Mouse (Mus musculus) liver, embryonic 12.5 days (tissue): ENCODE measurements around the gene Zfp384. TPM values are rescaled to one million over a fixed set of nuclear protein-coding genes. Genes with fewer than 3 reads are reported as not detected.
A peak's percentile ranks its signal among the peaks of the same experiment; 100 is the strongest.
"Not testable (repeated sequence)": the region's sequence is repeated elsewhere in the genome, so short reads cannot be mapped to it uniquely, and the experiment has no call there.

Experiments used
- ATAC-seq: fragments of 200-750 bp; cut with Nextera tagmentation; 2 replicates; pipeline ENCODE4 v1.8.0; 2017; ENCODE audit warnings: moderate number of reproducible peaks, mild to moderate bottlenecking, moderate library complexity
- H3K27ac ChIP-seq: fragments of 300-500 bp; sonication (generic); 2 replicates; pipeline ENCODE4 v1.5.1; 2016; ENCODE audit warnings: mild to moderate bottlenecking
- H3K27me3 ChIP-seq: fragments of 300-500 bp; sonication (generic); replicated peaks from 2 replicates; pipeline ENCODE4 v1.6.1; 2016; ENCODE audit warnings: mild to moderate bottlenecking, moderate library complexity
- H3K36me3 ChIP-seq: fragments of 300-500 bp; sonication (generic); 2 replicates; pipeline ENCODE4 v1.6.1; 2016; ENCODE audit warnings: mild to moderate bottlenecking, moderate library complexity
- H3K4me1 ChIP-seq: fragments of 300-500 bp; sonication (generic); 2 replicates; pipeline ENCODE4 v1.6.1; 2016
- H3K4me2 ChIP-seq: fragments of 300-500 bp; sonication (generic); 2 replicates; pipeline ENCODE4 v1.6.1; 2016; ENCODE audit warnings: mild to moderate bottlenecking, moderate library complexity
- H3K4me3 ChIP-seq: fragments of 300-500 bp; sonication (generic); 2 replicates; pipeline ENCODE4 v1.5.1; 2016; ENCODE audit warnings: mild to moderate bottlenecking, moderate library complexity
- H3K9ac ChIP-seq: fragments of 300-500 bp; sonication (generic); 2 replicates; pipeline ENCODE4 v1.6.1; 2016; ENCODE audit warnings: mild to moderate bottlenecking, moderate library complexity
- H3K9me3 ChIP-seq: fragments of 300-500 bp; sonication (generic); replicated peaks from 2 replicates; pipeline ENCODE4 v1.6.1; 2016; ENCODE audit warnings: mild to moderate bottlenecking, moderate library complexity
- WGBS: fragments of 180-500 bp; shearing (Covaris S2); methylation state at CpG from one replicate; pipeline ENCODE4 v1.1.7; 2016; ENCODE audit not compliant: insufficient replicate concordance; 5-methylcytosine and 5-hydroxymethylcytosine counted together
- polyA plus RNA-seq: library from polyadenylated mRNA; unstranded; fragments of >200 nt; fragmentation: Nextera tagmentation; extraction: Ambion mirVana; gene quantifications from 2 replicates; pipeline ENCODE4 v1.2.1, GENCODE M21; 2016

Zfp384 gene
- polyA plus RNA-seq, 1 experiment from 2014 or later, result 6.6 TPM

- ATAC-seq, result peak; percentile 75
- no peak overlapping the region for H3K4me3 ChIP-seq
- H3K9ac ChIP-seq, result peak overlapping the region; percentile 35; the same call in 1 of the 2 replicates
These were observed 53.6 kb downstream of the Zfp384 start for GRCm38 (mm10) chr6:125062511-125062910.

GRCm38 (mm10) chr6:125063906-125064305 lies 55.0 kb downstream of the Zfp384 start:
- H3K9me3 ChIP-seq, result no peaks in the 10 kb centered on the region
- 73% methylated on average over 6 of the region's 6 CpGs for WGBS
- no peak overlapping the region for H3K4me3 ChIP-seq
- no peak overlapping the region for H3K27ac ChIP-seq
- H3K4me1 ChIP-seq, result peaks cover 45% of the 10 kb centered on the region
- no peak overlapping the region for H3K9ac ChIP-seq
- H3K27me3 ChIP-seq, result peaks cover 16% of the 10 kb centered on the region
- no peak overlapping the region for H3K4me2 ChIP-seq
- no peak for ATAC-seq
- H3K36me3 ChIP-seq, result no peaks in the 10 kb centered on the region

More at GRCm38 (mm10) chr6:125062511-125062910, 53.6 kb downstream of the Zfp384 start:
- Histone ChIP-seq H3K9me3 (no peaks in the 10 kb centered on the region), H3K4me2 (peak overlapping the region; percentile 37), H3K4me1 (peaks cover 53% of the 10 kb centered on the region), H3K36me3 (no peaks in the 10 kb centered on the region), H3K27me3 (peaks cover 20% of the 10 kb centered on the region), H3K27ac (peak overlapping the region; percentile 15; the same call in 1 of the 2 replicates)
- WGBS, result 54% methylated on average over 5 of the region's 5 CpGs

DNA sequence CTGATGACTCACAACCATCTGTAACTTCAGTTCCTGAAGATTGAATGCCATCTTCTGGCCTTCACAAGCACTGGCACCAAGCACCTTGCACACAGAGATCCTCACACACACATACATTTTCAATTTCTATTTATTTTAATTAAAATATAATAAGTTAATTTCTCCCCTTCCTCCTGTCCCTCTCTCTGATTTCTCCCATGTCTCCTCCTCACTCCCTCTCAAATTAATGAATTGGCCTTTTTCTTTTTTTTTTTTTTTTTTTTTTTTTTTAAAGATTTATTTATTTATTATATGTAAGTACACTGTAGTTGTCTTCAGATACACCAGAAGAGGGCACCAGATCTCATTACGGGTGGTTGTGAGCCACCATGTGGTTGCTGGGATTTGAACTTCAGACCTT lies 56.3 kb downstream of the Zfp384 start:
- Histone ChIP-seq H3K4me1 (peaks cover 50% of the 10 kb centered on the region), H3K27me3 (peaks cover 16% of the 10 kb centered on the region)
- H3K36me3 ChIP-seq, ATAC-seq, H3K4me3 ChIP-seq, H3K27ac ChIP-seq, H3K4me2 ChIP-seq, H3K9ac ChIP-seq, H3K9me3 ChIP-seq: not testable (repeated sequence)
- 29% methylated on average over 1 of the region's 1 CpGs for WGBS

- Histone ChIP-seq H3K4me2 (peak within 1 kb of the TSS; percentile 39), H3K36me3 (no peaks in the 10 kb centered on the region), H3K9me3 (no peaks in the 10 kb centered on the region), H3K27me3 (no peaks in the 10 kb centered on the region; the same call in 1 of the 2 replicates), H3K4me1 (peaks cover 58% of the 10 kb centered on the region), H3K4me3 (no peak within 1 kb of the TSS), H3K9ac (peak within 1 kb of the TSS; percentile 35; the same call in 1 of the 2 replicates), H3K27ac (no peak within 1 kb of the TSS)
- ATAC-seq, result no peak
- 41% methylated on average over 8 of the region's 8 CpGs for WGBS
These were observed 58.6 kb downstream of the Zfp384 start, which contains the start of gene Lpar5 for GRCm38 (mm10) chr6:125067571-125067995. Gene Lpar5, plus strand, starts transcription at chr6:125067920.

DNA sequence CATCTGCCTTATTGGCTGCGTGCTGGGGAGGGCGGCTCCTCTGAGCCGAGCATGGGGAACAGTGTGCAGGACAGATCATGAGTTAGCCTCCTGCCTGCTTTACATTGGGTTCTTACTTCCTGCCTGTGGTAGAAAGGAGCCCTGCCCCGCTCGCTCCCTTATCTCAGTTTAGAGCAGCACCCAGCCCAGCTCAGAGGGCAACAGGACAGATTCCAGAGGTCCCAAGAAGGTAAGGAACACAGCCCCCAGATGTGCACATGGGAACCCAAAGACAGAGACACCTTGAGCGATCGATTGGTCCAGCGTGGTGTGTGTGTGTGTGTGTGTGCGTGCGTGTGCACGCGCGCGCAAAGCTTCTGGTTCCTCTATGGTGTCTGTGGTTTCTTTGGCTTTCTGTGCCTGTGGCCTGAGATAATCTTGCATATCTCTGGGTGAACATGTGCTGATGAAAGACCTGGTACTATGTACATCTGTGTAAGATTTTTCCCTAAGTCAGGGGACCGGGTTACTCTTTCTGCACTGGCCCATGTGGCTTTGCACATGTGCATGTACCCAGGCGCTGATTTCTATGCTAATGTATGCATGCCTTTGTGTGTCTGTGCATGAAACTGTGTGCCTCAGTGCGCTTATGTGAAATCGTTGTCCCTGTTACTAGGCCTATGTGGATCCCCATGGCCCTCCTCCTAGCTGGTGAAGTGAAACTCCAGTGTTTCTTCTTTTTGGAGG lies 62.4 kb downstream of the Zfp384 start:
- Histone ChIP-seq H3K36me3 (no peaks in the 10 kb centered on the region), H3K4me1 (peaks cover 43% of the 10 kb centered on the region), H3K9ac (peak overlapping the region; percentile 13), H3K9me3 (no peaks in the 10 kb centered on the region), H3K27ac (peak overlapping the region; percentile 83), H3K4me2 (peak overlapping the region; percentile 73), H3K4me3 (peak overlapping the region; percentile 40), H3K27me3 (no peaks in the 10 kb centered on the region; the same call in 1 of the 2 replicates)
- WGBS, result 14% methylated on average over 18 of the region's 18 CpGs
- peak; percentile 95 for ATAC-seq

DNA sequence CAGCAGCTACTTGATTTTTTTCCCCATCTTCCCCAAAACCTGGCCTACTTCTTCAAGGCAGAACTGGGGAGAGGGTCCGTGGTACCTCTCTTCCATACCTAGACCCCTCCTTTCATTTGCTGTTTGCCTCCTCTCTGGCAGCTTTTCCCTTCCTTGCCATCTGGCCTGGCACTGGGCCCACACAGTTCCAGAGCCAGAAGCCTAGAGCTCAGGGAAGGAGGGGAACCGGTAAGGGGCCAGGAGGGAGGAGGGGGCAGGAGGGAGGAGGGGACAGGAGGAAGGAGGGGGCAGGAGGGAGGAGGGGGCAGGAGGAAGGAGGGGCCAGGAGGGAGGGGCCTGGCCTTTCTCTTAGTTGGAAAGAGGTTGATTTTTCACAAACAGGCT lies 62.9 kb downstream of the Zfp384 start:
- no peaks in the 10 kb centered on the region for H3K36me3 ChIP-seq
- no peaks in the 10 kb centered on the region for H3K9me3 ChIP-seq
- H3K4me2 ChIP-seq, result peak overlapping the region; percentile 73
- no peak for ATAC-seq
- H3K4me3 ChIP-seq, result peak overlapping the region; percentile 40
- 18% methylated on average over 2 of the region's 2 CpGs for WGBS
- H3K4me1 ChIP-seq, result peaks cover 43% of the 10 kb centered on the region
- H3K27ac ChIP-seq, result peak overlapping the region; percentile 83
- no peaks in the 10 kb centered on the region; the same call in 1 of the 2 replicates for H3K27me3 ChIP-seq
- H3K9ac ChIP-seq, result peak overlapping the region; percentile 13

DNA sequence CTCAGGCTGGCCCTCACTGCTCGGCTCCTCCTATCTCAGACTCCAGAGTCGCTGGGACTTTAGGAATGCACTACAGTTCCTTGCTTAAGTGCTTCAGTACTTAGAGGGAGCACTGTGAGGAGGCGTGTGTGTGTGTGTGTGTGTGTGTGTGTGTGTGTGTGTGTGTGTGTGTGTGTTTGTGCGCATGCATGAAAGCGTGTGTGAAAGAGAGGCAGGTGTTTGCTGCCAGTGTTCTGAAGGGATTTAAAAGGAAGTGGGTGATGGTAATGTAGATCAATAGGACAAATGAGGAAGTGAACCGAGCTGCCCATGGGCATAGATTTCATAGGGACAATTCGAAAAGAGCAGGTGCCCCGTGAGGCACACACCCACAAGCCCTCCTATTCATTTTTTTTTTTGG lies 64.9 kb downstream of the Zfp384 start:
- no peaks in the 10 kb centered on the region for H3K36me3 ChIP-seq
- no peak overlapping the region for H3K27ac ChIP-seq
- peaks cover 31% of the 10 kb centered on the region for H3K4me1 ChIP-seq
- WGBS, result 46% methylated on average over 8 of the region's 8 CpGs
- no peaks in the 10 kb centered on the region for H3K9me3 ChIP-seq
- H3K4me2 ChIP-seq, result no peak overlapping the region
- H3K27me3 ChIP-seq, result 0 out of 2 replicates have a peak, but pooled peaks cover 4% of the 10 kb centered on the region
- H3K4me3 ChIP-seq, result no peak overlapping the region
- no peak overlapping the region for H3K9ac ChIP-seq
- no peak for ATAC-seq

DNA sequence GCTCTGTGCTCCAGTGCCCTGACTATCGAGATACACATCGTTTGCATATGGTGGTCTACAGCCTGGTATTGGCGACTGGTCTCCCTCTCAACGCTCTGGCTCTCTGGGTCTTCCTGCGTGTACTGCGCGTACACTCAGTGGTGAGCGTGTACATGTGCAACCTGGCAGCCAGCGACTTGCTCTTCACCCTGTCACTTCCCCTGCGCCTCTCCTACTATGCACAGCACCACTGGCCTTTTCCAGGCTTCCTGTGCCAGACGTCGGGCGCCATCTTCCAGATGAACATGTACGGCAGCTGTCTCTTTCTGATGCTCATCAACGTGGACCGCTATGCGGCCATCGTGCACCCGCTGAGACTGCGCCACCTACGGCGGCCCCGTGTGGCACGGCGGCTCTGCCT lies 72.4 kb downstream of the Zfp384 start:
- H3K27me3 ChIP-seq, result 0 out of 2 replicates have a peak, but pooled peaks cover 4% of the 10 kb centered on the region
- 31% methylated on average over 25 of the region's 25 CpGs for WGBS
- H3K4me3 ChIP-seq, result peak overlapping the region; percentile 50
- peak overlapping the region; percentile 84 for H3K4me2 ChIP-seq
- peak overlapping the region; percentile 58 for H3K9ac ChIP-seq
- H3K27ac ChIP-seq, result peak overlapping the region; percentile 62
- H3K4me1 ChIP-seq, result peaks cover 23% of the 10 kb centered on the region
- H3K36me3 ChIP-seq, result no peaks in the 10 kb centered on the region
- ATAC-seq, result no peak; the same call in 1 of the 2 replicates
- no peaks in the 10 kb centered on the region for H3K9me3 ChIP-seq

DNA sequence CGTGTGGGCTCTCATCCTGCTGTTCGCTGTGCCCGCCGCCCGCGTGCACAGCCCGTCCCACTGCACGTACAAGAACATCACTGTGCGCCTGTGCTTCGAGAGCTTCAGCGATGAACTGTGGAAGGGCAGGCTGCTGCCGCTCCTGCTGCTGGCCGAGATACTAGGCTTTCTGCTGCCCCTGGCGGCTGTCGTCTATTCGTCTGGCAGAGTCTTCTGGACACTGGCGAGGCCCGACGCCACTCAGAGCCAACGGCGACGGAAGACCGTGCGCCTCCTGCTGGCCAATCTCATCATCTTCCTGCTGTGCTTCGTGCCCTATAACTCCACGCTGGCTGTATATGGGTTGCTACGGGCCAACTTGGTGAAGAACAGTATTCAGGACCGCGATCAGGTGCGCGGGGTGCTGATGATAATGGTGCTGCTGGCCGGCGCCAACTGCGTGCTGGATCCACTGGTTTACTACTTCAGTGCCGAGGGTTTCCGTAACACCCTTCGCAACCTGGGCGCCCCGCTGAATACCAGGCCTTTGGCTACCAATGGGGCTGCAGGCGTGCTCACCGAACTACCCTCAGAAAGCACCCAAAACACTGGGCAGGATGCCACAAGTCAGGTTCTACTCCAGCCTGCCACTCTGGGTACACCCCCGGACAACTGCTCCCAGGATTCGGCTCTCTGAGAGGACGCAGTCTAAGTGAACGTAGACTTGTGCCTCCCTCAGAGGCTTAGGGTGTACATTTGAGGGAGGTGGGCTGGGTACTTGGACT lies 73.0 kb downstream of the Zfp384 start:
- 0 out of 2 replicates have a peak, but pooled peaks cover 4% of the 10 kb centered on the region for H3K27me3 ChIP-seq
- H3K4me1 ChIP-seq, result peaks cover 23% of the 10 kb centered on the region
- peak; percentile 86 for ATAC-seq
- peak overlapping the region; percentile 50 for H3K4me3 ChIP-seq
- peak overlapping the region; percentile 62 for H3K27ac ChIP-seq
- peak overlapping the region; percentile 84 for H3K4me2 ChIP-seq
- WGBS, result 31% methylated on average over 45 of the region's 45 CpGs
- no peaks in the 10 kb centered on the region for H3K36me3 ChIP-seq
- H3K9me3 ChIP-seq, result no peaks in the 10 kb centered on the region
- H3K9ac ChIP-seq, result peak overlapping the region; percentile 58

DNA sequence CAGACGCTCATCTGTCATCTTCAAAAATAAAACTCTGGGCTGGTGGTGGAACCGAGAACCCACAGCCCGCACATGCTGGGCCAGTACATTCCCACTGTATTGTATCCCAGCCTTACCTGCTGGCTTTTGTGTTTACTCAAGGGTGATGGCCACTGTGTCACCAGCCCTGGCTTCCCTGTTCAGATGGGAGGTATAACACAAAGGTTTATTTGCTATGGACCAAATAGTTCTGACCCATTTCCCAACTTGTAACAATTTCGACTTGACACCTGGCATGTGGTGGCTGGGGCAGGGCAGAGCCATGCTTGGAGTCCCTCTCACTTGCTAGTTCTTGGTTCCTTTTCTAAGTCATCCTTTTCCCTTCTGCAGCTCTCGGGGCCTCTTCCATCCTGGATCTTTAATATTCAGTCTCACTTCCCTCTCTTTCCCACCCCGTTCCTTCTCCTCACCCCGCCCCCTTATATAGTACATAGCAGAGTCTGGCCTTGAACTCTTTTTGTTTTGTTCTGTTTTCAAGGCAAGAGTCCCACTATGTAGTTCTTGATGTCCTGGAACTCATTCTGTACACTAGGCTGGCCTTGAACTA lies 73.9 kb downstream of the Zfp384 start:
- H3K4me1 ChIP-seq, result peaks cover 23% of the 10 kb centered on the region
- no peak overlapping the region for H3K9ac ChIP-seq
- no peak overlapping the region for H3K27ac ChIP-seq
- no peak overlapping the region for H3K4me2 ChIP-seq
- H3K4me3 ChIP-seq, result no peak overlapping the region
- 0 out of 2 replicates have a peak, but pooled peaks cover 4% of the 10 kb centered on the region for H3K27me3 ChIP-seq
- H3K9me3 ChIP-seq, result no peaks in the 10 kb centered on the region
- ATAC-seq, result no peak
- H3K36me3 ChIP-seq, result no peaks in the 10 kb centered on the region
- 73% methylated on average over 7 of the region's 7 CpGs for WGBS

- Histone ChIP-seq H3K4me1 (peaks cover 36% of the 10 kb centered on the region), H3K36me3 (no peaks in the 10 kb centered on the region), H3K27me3 (no peaks in the 10 kb centered on the region), H3K9me3 (no peaks in the 10 kb centered on the region), H3K9ac (no peak overlapping the region), H3K4me2 (no peak overlapping the region), H3K4me3 (no peak overlapping the region), H3K27ac (no peak overlapping the region)
- ATAC-seq, result 0 out of 2 replicates have a peak, but pooled peaks have one; percentile 3
- 8% methylated on average over 4 of the region's 4 CpGs for WGBS
These were observed 75.5 kb downstream of the Zfp384 start for GRCm38 (mm10) chr6:125084424-125084823.
